Mouse (Mus musculus): ENCODE measurements around the gene Acot13.

DNA sequence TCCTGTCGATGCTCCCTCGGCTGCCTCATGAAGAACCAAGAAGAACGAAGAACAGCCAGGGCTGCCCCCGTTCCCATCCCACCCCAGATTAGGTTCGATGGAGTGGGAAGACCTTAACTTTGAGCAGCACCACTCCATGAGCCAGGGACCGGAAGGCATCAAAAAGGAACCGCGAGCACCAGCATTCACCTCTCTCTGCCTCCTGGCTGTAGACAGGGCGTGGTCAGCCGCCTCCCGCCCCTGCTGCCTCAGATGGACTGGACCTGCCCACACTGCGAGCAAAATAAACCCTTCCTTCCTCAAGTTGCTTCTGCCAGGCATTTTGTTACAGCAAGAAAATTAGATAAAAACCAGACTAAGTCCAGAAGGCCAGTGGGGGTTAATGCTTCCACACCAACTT lies 29.7 kb upstream of the Acot13 start:
- TF ChIP-seq POLR2A (IDR thresholded peaks at IDR 0.05; ENCODE audit: extremely low read depth, insufficient read depth, low read length): no peak
- no peak for TF ChIP-seq CTCF (IDR thresholded peaks at IDR 0.05; ENCODE audit: low read depth, low read length)
